Mouse (Mus musculus) spleen, adult 2 months (tissue): ENCODE data around the gene Sdr9c7. TPM values are rescaled to one million over a fixed set of nuclear protein-coding genes. Genes with fewer than 3 reads are reported as not detected.
"Not testable (repeated sequence)": the region's sequence is repeated elsewhere in the genome, so short reads cannot be mapped to it uniquely, and the experiment has no call there.

Experiments used
- DNase-seq, 2 experiments: peaks; one replicate each; pipeline versions ENCODE4 v3.0.0 to v3.0.0-alpha.2; 2012 to 2021; ENCODE audit warnings: low spot score in 2 of 2, low read depth in 1 of 2
- H3K27ac ChIP-seq: fragments of 200-500 bp; 2 replicates; pipeline ENCODE4 v1.5.1; 2012; ENCODE audit warnings: low read length, inconsistent platforms; ENCODE audit not compliant: insufficient read depth
- H3K27me3 ChIP-seq: fragments of 200-500 bp; 2 replicates; pipeline ENCODE4 v1.6.1; 2012; ENCODE audit warnings: mild to moderate bottlenecking, moderate library complexity, low read length, inconsistent platforms; ENCODE audit not compliant: control insufficient read depth, insufficient read depth
- H3K36me3 ChIP-seq: fragments of 200-500 bp; 2 replicates; pipeline ENCODE4 v1.6.1; 2012; ENCODE audit warnings: mild to moderate bottlenecking, low read length, inconsistent platforms; ENCODE audit not compliant: control insufficient read depth, insufficient read depth
- H3K4me1 ChIP-seq: fragments of 200-500 bp; 2 replicates; pipeline ENCODE4 v1.6.1; 2011; ENCODE audit warnings: inconsistent platforms; ENCODE audit not compliant: control insufficient read depth, insufficient read depth, insufficient read length
- H3K4me3 ChIP-seq: fragments of 200-500 bp; 2 replicates; pipeline ENCODE4 v1.5.1; 2011; ENCODE audit warnings: mild to moderate bottlenecking, inconsistent platforms; ENCODE audit not compliant: insufficient read depth, insufficient read length; ENCODE audit errors: extremely low read depth
- CTCF ChIP-seq: fragments of 200-500 bp; IDR thresholded peaks from 2 replicates; pipeline ENCODE4 v1.5.1; 2011; ENCODE audit warnings: mild to moderate bottlenecking, inconsistent platforms; ENCODE audit not compliant: insufficient read depth, insufficient read length, insufficient replicate concordance; ENCODE audit errors: extremely low read depth
- POLR2A ChIP-seq: fragments of 200-500 bp; IDR thresholded peaks from 2 replicates; pipeline ENCODE4 v1.6.1; 2011; ENCODE audit warnings: low read depth, low read length, inconsistent platforms
- WGBS: fragments of 180-500 bp; shearing (Covaris S2); methylation state at CpG from one replicate; pipeline ENCODE4 v1.1.7; 2018; 5-methylcytosine and 5-hydroxymethylcytosine counted together
- polyA plus RNA-seq: library from polyadenylated mRNA; depleted of rRNA; stranded (reverse); fragments of >200 nt; gene quantifications from 2 replicates; pipeline ENCODE4 v1.2.3, GENCODE M21; 2012

The Sdr9c7 gene
- polyA plus RNA-seq, 1 experiment, result 0.04 TPM

GRCm38 (mm10) chr10:127927737-127928136, 29.4 kb downstream of the Sdr9c7 start:
- no peak overlapping the region for H3K4me3 ChIP-seq
- no peak for DNase-seq
- no peaks in the 10 kb centered on the region for H3K27me3 ChIP-seq
- WGBS, result 85% methylated on average over 2 of the region's 2 CpGs
- TF ChIP-seq POLR2A (no peak), CTCF (no peak)
- no peaks in the 10 kb centered on the region for H3K36me3 ChIP-seq
- H3K4me1 ChIP-seq, result no peaks in the 10 kb centered on the region
- no peak overlapping the region for H3K27ac ChIP-seq

- no peak for TF ChIP-seq CTCF
- TF ChIP-seq POLR2A, result no peak
- WGBS, result 66% methylated on average over 8 of the region's 8 CpGs
These were observed 34.1 kb downstream of the Sdr9c7 start for GRCm38 (mm10) chr10:127932290-127932926.

GRCm38 (mm10) chr10:127936271-127936670, 38.0 kb downstream of the Sdr9c7 start:
- TF ChIP-seq CTCF, result no peak
- TF ChIP-seq POLR2A, result no peak
- WGBS, result 68% methylated on average over 8 of the region's 8 CpGs
- DNase-seq, result no peak

More at GRCm38 (mm10) chr10:127932290-127932926, 34.1 kb downstream of the Sdr9c7 start:
- Histone ChIP-seq H3K4me3 (no peak overlapping the region), H3K27me3 (no peaks in the 10 kb centered on the region), H3K36me3 (no peaks in the 10 kb centered on the region), H3K4me1 (no peaks in the 10 kb centered on the region), H3K27ac (no peak overlapping the region)
- DNase-seq, result no peak

DNA sequence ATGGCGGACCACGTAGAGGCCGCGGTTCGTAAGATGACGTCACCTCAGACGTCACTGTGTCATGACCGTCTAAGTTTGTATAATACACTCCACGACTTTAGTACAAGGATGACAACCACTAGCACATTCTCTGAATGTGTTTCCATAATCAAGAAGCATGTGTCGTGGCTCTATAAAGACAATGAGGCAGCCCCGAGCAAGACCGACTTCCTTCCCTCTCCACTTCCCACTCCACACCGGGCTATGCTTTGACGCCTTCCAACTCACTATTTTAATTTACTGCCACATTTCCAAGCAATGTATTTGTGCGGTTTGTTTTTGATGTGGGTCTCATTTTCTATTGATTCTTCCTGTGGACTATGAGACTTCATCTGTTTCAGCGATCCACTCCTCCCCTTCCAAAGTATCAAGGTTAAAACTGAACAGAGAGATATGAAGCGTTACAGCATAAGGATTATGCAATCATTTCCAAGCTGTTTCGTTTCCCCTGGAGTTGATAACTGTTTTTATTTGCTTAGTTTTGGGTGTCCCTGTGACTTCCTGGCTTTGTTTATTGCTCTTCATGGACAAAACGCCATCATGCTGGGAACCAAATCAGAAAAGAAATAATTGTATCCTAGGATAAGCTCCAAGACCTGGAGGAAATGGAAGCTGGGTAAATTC, 38.6 kb downstream of the Sdr9c7 start:
- DNase-seq, result no peak
- no peak overlapping the region for H3K4me3 ChIP-seq
- TF ChIP-seq POLR2A (no peak), CTCF (no peak)
- WGBS, result 49% methylated on average over 19 of the region's 19 CpGs
- H3K27me3 ChIP-seq, result no peaks in the 10 kb centered on the region
- no peaks in the 10 kb centered on the region for H3K4me1 ChIP-seq
- no peak overlapping the region for H3K27ac ChIP-seq
- H3K36me3 ChIP-seq, result no peaks in the 10 kb centered on the region

More at GRCm38 (mm10) chr10:127936271-127936670, 38.0 kb downstream of the Sdr9c7 start:
- H3K27me3 ChIP-seq, result no peaks in the 10 kb centered on the region
- H3K4me3 ChIP-seq, result no peak overlapping the region
- no peaks in the 10 kb centered on the region for H3K36me3 ChIP-seq
- no peaks in the 10 kb centered on the region for H3K4me1 ChIP-seq
- no peak overlapping the region for H3K27ac ChIP-seq

DNA sequence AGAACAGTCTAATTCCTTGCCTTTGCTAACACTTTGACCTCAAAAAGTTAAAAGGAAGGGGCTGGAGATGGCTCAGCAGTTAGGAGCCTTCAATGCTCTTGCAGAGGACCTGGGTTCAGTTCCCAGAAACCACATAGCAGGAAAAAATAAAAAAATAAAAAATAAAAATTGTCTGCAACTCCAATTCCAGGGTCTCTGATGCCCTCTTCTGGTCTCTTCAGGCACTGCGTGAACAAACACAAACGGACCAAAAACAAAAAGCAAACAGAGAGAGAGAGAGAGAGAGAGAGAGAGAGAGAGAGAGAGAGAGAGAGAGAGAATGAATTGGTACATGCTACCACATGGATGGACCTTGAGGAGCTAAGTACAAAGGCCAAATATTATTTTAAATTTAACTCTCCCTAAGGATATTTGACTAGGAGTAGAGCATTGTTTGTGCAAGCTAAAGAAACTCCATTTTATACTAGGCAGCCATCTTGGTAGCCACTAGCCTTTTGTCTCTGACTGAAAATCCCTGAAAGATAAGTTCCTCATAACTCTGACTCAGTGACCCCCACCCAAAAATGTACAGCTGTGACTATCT, 39.2 kb downstream of the Sdr9c7 start:
- peak; percentile 7 to 11 for DNase-seq
- peak; percentile 16; the same call in 1 of the 2 replicates for TF ChIP-seq CTCF
- no peak for TF ChIP-seq POLR2A
- no peak overlapping the region for H3K4me3 ChIP-seq
- no peak overlapping the region for H3K27ac ChIP-seq
- WGBS, result 0% methylated on average over 2 of the region's 2 CpGs
- no peaks in the 10 kb centered on the region for H3K27me3 ChIP-seq
- no peaks in the 10 kb centered on the region for H3K36me3 ChIP-seq
- H3K4me1 ChIP-seq, result no peaks in the 10 kb centered on the region

- not testable (repeated sequence) for H3K36me3 ChIP-seq, DNase-seq, H3K27me3 ChIP-seq, H3K4me3 ChIP-seq, H3K4me1 ChIP-seq, H3K27ac ChIP-seq
- 95% methylated on average over 10 of the region's 10 CpGs for WGBS
These were observed 41.3 kb downstream of the Sdr9c7 start for GRCm38 (mm10) chr10:127939667-127940066.
